ENCODE assay signal across 8 mouse cellular contexts in genomic region chr11:69121741-69122335, GRCm38 (mm10). TPM values are rescaled to one million over a fixed set of nuclear protein-coding genes. Genes with fewer than 3 reads are reported as not detected.
A peak's percentile ranks its signal among the peaks of the same experiment; 100 is the strongest.
DNase-seq lines count a peak whose midpoint lies in the region; ATAC-seq and TF ChIP-seq lines count a peak whose summit lies in the region.

No protein-coding gene starts in this region.

- ATAC-seq in megakaryocyte, adult 5-6 weeks (ENCODE audit: poor library complexity, severe bottlenecking): no peak
- no peak for ATAC-seq in forebrain, postnatal 0 days

- H3K27ac ChIP-seq in forebrain, postnatal 0 days (ENCODE audit: low read depth, low read length): peak overlapping the region; percentile 75

- peak overlapping the region; percentile 73 for H3K9ac ChIP-seq in forebrain, postnatal 0 days

- no peaks in the 10 kb centered on the region for H3K36me3 ChIP-seq in megakaryocyte, embryonic 14.5 days (replicated peaks; ENCODE audit: low read length)
- no peaks in the 10 kb centered on the region for H3K36me3 ChIP-seq in forebrain, postnatal 0 days (ENCODE audit: insufficient read depth)

- peak overlapping the region; percentile 96 for H3K4me2 ChIP-seq in forebrain, postnatal 0 days (ENCODE audit: low read depth)

- TF ChIP-seq CTCF in forebrain, postnatal 0 days (IDR thresholded peaks at IDR 0.05; ENCODE audit: low read depth): no peak

- 3% methylated on average over 31 of the region's 32 CpGs for WGBS in forebrain, postnatal 0 days

- DNase-seq in cerebellum, postnatal 10 days: peak; percentile 73 to 76
- DNase-seq in cerebellum, postnatal 36 days: no peak
- DNase-seq in forebrain, postnatal 0 days: peak; percentile 61
- DNase-seq in lung, postnatal 36 days: peak; percentile 72
- DNase-seq in adipocyte (ENCODE audit: low spot score): no peak
- no peak for DNase-seq in right cerebral cortex, adult 2 months (ENCODE audit: low spot score in 2 of 2)

- H3K27me3 ChIP-seq in megakaryocyte, embryonic 14.5 days (replicated peaks): peaks cover 8% of the 10 kb centered on the region
- H3K27me3 ChIP-seq in forebrain, postnatal 0 days (ENCODE audit: insufficient read depth, low read length): no peaks in the 10 kb centered on the region

- peaks cover 61% of the 10 kb centered on the region for H3K4me1 ChIP-seq in megakaryocyte, embryonic 14.5 days
- peaks cover 18% of the 10 kb centered on the region for H3K4me1 ChIP-seq in forebrain, postnatal 0 days (ENCODE audit: insufficient read depth)

- peak overlapping the region; percentile 99 for H3K4me3 ChIP-seq in megakaryocyte, embryonic 14.5 days (replicated peaks)
- peak overlapping the region; percentile 85 for H3K4me3 ChIP-seq in forebrain, postnatal 0 days (ENCODE audit: low read depth, low read length)

- no peaks in the 10 kb centered on the region for H3K9me3 ChIP-seq in megakaryocyte, embryonic 14.5 days
- no peaks in the 10 kb centered on the region for H3K9me3 ChIP-seq in forebrain, postnatal 0 days (ENCODE audit: low read length)

RNA-seq across cellular contexts. Expression of gene 9130213A22Rik, which starts 0.6 kb away (rescaled TPM):
- polyA plus RNA-seq in megakaryocyte, embryonic 14.5 days (2012; ENCODE audit: insufficient read depth, low replicate concordance): 1.3 and 13.9 TPM in 2 replicates
- total RNA-seq in megakaryocyte, adult 5-6 weeks (2015): not detected in 2 replicates
- total RNA-seq in megakaryocyte, adult 5-6 weeks (2017): not detected in 2 replicates
- 0.23 and 0.62 TPM in 2 replicates for total RNA-seq in forebrain, postnatal 0 days (2014; rRNA removed)
- 0.58 and 0.69 TPM in 2 replicates for polyA plus RNA-seq in forebrain, postnatal 0 days (2015; fragmentation: Nextera tagmentation; extraction: Ambion mirVana)

RNA-seq across cellular contexts. Expression of gene Hes7, which starts 1.6 kb away (rescaled TPM):
- 7.5 and 44.1 TPM in 2 replicates for polyA plus RNA-seq in megakaryocyte, embryonic 14.5 days (2012; ENCODE audit: insufficient read depth, low replicate concordance)
- not detected in 2 replicates for total RNA-seq in megakaryocyte, adult 5-6 weeks (2015)
- not detected in 2 replicates for total RNA-seq in megakaryocyte, adult 5-6 weeks (2017)
- total RNA-seq in forebrain, postnatal 0 days (2014; rRNA removed): 1.2 and 1.6 TPM in 2 replicates
- 1.1 and 1.3 TPM in 2 replicates for polyA plus RNA-seq in forebrain, postnatal 0 days (2015; fragmentation: Nextera tagmentation; extraction: Ambion mirVana)

RNA-seq across cellular contexts. Expression of gene Aloxe3, which starts 3.9 kb away (rescaled TPM):
- not detected in 2 replicates for polyA plus RNA-seq in megakaryocyte, embryonic 14.5 days (2012; ENCODE audit: insufficient read depth, low replicate concordance)
- total RNA-seq in megakaryocyte, adult 5-6 weeks (2015): 0.18 TPM in 1 of 2 replicates, not detected in the other
- total RNA-seq in megakaryocyte, adult 5-6 weeks (2017): not detected in 2 replicates
- total RNA-seq in forebrain, postnatal 0 days (2014; rRNA removed): 10.0 and 11.6 TPM in 2 replicates
- polyA plus RNA-seq in forebrain, postnatal 0 days (2015; fragmentation: Nextera tagmentation; extraction: Ambion mirVana): 8.5 and 14.9 TPM in 2 replicates

RNA-seq across cellular contexts. Expression of gene Per1, which starts 26.8 kb away (rescaled TPM):
- 42.3 and 83.5 TPM in 2 replicates for polyA plus RNA-seq in megakaryocyte, embryonic 14.5 days (2012; ENCODE audit: insufficient read depth, low replicate concordance)
- 6.7 and 12.5 TPM in 2 replicates for total RNA-seq in megakaryocyte, adult 5-6 weeks (2015)
- total RNA-seq in megakaryocyte, adult 5-6 weeks (2017): 7.9 and 8.5 TPM in 2 replicates
- total RNA-seq in forebrain, postnatal 0 days (2014; rRNA removed): 16.5 and 38.3 TPM in 2 replicates
- polyA plus RNA-seq in forebrain, postnatal 0 days (2015; fragmentation: Nextera tagmentation; extraction: Ambion mirVana): 15.2 and 16.7 TPM in 2 replicates

RNA-seq across cellular contexts. Expression of gene Vamp2, which starts 33.5 kb away (rescaled TPM):
- 61.5 and 159 TPM in 2 replicates for polyA plus RNA-seq in megakaryocyte, embryonic 14.5 days (2012; ENCODE audit: insufficient read depth, low replicate concordance)
- 53.9 and 66.6 TPM in 2 replicates for total RNA-seq in megakaryocyte, adult 5-6 weeks (2015)
- 11.2 and 21.8 TPM in 2 replicates for total RNA-seq in megakaryocyte, adult 5-6 weeks (2017)
- 76.8 and 104 TPM in 2 replicates for total RNA-seq in forebrain, postnatal 0 days (2014; rRNA removed)
- polyA plus RNA-seq in forebrain, postnatal 0 days (2015; fragmentation: Nextera tagmentation; extraction: Ambion mirVana): 500 and 554 TPM in 2 replicates

Comparison
In these comparisons a context has a peak if more than half of its experiments do, and no peak if none do; other contexts are left out.
1. DNase-seq: peak in cerebellum, postnatal 10 days (2 of 2), forebrain, postnatal 0 days (single experiment) and lung, postnatal 36 days (single experiment); none in cerebellum, postnatal 36 days (0 of 2), adipocyte (single experiment) and right cerebral cortex, adult 2 months (0 of 2).